Mouse (Mus musculus): ENCODE measurements around the gene Serp2.

- TF ChIP-seq CTCF (IDR thresholded peaks at IDR 0.05; ENCODE audit: borderline replicate concordance, extremely low read depth, insufficient read depth, insufficient read length) (no peak), POLR2A (IDR thresholded peaks at IDR 0.05; ENCODE audit: borderline replicate concordance, extremely low read depth, insufficient read depth, insufficient read length, poor library complexity, severe bottlenecking) (no peak)
Measured at GRCm38 (mm10) chr14:76528641-76529040, 28.0 kb downstream of the Serp2 start.

Data from brain, embryonic 14.5 days (tissue).